Mouse (Mus musculus) A20 (cell line): ENCODE data around the gene Gca.
"Not testable (repeated sequence)": the region's sequence is repeated elsewhere in the genome, so short reads cannot be mapped to it uniquely, and the experiment has no call there.

Source experiments
- DNase-seq: peaks from one replicate; pipeline ENCODE4 v3.0.0-alpha.2; 2011; ENCODE audit warnings: low read depth, low spot score

The Gca gene

DNA sequence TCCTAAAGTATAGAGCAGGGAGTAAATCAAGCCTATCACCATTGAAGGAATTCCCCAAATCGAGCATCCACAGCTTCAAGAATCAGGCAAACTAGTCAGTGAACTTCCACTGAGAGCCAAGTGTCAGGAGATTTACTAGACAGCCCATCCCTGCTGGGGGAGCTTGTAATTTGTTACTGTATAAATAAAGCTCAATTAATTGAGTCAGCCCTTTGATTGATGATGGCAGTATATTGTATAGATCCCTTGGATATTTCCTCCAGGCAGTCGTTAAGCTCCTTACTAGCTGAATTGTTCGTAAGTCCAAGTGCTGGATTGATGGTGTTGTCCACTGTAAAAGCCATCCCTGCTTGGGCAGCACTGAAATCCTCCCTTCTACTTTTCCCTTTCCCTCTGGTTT lies 5.8 kb downstream of the Gca start:
- no peak for DNase-seq

DNA sequence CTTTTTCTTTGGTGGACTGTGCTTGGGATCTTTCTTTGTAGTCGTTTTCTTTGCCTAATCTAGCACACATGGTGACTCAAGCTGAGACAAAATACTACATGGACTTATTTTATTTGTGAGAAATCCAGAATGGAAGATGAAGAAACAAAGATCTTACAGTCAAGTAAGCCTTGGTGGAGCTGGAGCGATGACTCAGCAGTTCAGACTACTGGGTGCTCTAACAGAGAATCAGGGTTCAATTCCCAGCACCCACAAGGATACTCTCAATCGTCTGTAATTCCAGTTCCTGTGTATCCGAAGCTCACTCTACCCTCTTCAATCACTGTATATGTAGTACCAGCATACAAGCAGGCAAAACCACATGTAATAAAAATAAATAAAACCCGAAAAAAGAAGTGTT lies 6.2 kb downstream of the Gca start:
- no peak for DNase-seq

DNA sequence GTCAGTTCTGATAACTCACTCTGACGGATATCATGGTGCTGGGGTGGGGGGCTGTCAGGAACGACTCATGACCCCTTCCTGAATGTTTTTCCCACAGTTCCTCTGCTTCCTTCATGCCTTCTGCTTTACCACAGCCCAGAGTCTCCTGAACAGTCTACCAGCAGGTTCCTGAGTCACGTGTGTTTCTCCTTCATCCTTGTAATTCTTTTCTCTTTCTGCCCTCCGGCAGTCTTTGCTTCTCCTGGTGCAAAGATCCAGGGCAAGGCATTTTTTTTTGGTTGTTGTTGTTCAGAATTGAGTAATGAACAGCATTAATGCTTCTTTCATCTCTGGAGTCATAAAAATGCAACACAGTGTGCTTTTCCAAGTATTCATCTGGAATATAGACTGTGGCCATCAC lies 6.7 kb downstream of the Gca start:
- no peak for DNase-seq

DNA sequence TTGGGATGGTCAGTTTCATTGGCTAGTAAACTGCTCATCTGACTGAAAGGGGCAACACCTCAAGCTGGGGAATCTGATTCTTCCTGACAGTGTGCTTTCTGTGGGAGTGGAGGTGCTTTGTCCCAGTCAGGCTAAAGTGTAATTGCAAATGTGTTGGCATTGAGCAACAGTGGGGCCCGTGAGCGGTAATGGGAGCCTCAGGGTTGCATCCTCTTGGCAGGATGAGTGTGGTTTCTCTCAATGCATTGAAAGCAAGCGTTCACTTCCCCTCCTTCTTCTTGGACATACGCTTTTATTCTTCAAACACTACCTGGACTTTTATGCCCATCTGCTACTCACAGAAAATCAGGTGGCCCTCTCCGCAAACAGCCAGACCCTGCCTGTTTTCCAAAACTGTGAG lies 8.7 kb downstream of the Gca start:
- DNase-seq = no peak

DNA sequence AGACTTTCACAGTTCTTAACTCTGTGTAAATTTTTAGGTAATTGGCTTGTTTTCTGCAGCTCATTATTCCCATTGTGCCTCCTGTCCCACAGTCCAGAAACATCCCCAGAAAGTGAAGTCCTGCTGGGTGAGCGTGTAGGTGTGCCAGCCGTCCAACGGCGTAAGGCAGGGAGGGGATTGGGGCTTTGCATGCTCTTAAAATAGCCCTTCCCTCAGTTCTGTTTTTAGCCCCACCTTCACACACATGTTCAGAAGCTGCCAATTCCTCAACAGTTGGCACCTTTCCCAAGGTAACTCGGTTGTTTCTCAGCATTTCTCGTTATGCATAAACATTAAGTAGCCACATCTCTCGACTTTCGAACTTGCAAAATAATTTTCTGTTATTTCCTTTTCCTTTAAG lies 17.6 kb downstream of the Gca start:
- no peak for DNase-seq

DNA sequence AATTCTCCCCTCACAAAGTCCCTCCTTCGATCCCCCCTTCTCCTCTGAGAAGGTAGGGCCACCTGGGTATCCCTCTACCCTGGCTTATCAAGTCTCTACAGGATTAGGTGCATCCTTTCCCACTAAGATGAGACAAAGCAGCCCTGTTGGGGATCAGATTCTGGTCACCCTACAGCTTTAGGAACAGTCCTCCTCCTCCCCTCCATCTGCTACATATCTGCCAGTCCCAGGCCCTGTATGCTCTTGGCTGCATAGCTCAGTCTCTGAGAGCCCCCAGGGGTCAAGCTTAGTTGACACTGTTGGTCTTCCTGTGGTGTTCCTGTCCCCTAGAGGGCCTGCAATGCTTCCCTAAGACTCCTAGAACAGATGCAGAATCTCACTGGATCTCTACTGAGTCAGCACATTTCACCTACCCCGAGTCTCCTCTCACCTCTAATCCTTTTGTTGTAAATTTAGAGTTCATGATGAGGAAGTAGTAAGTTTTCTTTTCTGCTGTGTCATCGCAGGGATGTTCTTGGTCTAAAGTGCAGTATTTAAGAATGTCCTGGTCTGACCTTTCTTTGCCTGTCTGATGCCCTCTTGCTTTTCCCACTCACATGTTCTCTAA lies 21.0 kb downstream of the Gca start:
- DNase-seq = peak; percentile 58

DNA sequence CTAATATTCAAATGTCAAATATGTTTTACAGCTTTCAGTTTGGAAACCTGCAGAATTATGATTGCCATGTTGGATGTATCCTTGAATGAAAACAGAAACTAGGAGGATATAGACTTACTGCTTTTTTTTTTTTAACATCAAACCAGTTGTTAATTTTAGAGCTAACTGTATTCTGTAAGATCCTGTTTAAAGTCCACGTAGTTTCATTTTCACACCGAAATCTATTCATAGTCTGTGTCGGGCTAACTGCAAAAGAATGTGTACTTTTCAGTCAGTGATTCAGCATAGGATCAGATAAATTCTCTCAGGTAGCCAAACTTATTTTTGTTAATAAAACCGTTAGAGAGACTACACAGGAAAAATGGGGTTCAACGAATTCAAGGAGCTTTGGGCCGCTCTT lies 21.8 kb downstream of the Gca start:
- DNase-seq = peak; percentile 24

DNA sequence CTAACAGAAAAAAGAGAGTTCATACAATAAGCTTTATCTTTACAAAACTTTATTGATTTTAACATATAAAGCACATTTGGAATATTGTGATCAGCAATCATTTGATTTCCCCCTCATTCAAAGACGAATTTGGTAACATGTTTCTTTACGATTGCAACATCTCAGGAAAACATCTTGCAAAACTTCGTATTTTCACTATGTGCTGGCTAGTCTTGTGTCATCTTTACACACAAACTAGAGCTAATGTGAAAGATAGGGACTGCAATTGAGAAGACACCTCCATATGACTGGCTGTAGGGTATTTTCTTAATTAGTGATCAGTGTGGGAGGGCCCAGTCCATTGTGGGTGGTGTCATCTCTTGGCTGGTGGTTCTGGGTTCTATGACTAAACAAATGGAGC lies 42.2 kb downstream of the Gca start:
- no peak for DNase-seq

DNA sequence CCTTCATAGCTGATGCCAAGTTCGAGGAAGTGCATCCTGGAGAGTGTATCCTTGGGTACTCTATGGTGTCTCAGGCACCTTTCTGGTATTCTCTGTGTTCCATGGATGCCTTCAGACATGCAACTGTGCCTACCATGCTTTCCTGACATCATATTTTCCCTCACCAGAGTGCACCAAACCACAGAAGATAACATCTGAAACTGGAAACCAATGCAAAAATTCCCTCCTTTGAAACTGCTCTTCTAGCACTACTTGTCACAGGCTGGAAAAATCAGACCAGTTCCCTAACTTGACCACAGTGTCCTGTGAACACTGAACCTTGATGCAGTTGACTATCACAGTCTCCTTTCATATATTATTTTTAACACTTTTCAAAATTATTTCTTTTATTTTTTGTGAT lies 45.5 kb downstream of the Gca start:
- no peak for DNase-seq

DNA sequence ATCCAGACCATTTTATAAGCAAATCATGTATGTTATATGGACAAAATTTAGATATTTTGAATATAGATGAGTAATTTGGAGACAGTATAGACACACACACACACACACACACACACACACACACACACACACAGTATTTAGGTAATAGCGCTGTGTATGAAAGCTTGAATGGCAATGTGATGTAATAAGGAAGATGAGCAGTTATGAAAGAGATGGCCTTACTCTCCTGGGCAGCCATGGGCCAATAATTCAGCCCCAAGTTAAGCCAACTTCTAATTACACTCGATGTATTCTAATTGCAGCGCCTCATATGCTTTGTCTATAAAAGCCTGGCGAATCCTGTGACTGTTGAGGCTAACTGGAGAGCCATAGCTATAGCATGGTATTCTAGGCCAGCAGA lies 50.3 kb downstream of the Gca start:
- DNase-seq = not testable (repeated sequence)

DNA sequence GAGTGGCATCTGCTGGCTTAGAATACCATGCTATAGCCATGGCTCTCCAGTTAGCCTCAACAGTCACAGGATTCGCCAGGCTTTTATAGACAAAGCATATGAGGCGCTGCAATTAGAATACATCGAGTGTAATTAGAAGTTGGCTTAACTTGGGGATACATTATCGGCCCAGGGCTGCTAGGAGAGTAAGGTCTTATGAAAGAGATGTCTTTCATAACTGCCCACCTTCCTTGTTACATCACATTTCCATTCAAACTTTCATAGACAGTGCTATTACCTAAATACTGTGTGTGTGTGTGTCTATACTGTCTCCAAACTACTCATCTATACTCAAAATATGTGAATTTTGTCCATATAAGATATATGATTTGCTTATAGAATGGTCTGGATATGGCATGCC lies 51.2 kb downstream of the Gca start:
- no peak for DNase-seq

DNA sequence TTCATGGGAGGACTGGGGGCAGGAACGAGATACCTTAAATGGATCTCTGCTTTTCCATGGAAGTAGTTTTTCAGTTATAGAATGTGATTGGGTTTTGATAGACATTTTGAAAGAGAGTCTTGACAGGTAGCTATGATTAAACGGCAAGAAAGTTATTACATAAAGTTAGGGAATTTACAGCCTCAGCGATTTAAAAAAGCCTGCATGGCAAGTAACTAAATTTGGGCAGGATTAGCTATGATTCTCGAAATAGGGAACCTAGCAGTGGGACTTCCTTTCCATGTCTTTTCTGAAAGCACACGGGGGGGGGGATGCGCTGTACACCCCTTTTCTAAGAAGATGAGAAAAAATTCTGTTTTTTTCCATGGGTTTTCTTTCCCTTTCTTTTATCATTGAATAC lies 53.2 kb downstream of the Gca start:
- DNase-seq = no peak

DNA sequence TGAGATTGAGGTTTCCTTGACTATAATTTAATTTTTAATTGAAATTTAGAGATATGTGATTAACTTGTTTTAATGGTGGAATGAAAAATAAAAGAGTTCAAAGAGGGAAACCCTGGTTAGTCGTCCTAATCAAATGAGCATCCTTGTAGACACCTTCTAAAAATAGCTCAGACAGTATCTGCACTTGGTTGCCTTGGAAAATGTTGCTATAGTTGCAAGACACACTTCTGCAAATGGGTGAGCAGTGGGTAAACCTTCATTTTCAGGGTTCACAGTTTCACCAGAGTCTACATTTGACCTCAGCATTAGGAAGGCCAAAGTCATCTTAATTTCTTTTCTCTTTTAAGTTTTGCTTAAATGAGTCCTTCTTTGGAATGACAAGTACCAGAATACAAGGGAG lies 54.3 kb downstream of the Gca start:
- DNase-seq = no peak

DNA sequence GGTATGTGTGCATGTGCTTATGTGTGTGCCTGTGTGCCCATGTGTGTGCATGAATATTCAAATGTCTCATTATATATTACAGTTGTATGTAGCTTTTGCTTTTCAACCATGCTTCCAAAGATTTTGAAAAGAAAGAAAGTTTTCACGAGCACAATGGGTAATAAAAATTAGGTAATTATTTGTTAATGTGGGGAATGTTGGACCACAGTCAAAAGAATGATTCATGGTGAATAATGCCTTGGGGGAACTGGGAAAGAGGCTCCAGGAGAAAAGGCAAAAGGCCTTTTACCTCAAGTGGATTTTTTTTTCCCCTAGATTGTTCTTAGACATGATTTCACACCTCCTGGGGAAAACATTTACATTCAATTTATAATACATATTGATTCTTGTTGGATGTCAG lies 61.9 kb downstream of the Gca start:
- DNase-seq = no peak

DNA sequence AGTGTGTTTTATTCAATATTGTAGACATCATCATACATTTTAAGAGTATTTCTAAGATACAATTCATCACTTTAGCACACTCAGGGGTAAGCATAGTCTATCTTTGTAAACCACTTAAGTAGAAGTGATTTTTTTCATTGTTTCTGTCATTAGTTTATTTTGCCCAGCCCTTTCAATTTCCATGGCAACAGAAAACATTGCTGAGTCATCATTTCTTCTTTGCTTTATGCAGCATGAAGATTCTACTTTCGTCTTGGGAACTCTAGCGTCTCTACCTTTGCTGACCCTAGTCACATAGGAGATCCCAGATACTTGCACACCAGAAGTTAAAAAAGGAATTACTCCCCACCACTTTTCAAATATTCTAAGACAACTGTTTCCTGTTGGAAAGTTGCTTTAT lies 63.6 kb downstream of the Gca start:
- DNase-seq = no peak

DNA sequence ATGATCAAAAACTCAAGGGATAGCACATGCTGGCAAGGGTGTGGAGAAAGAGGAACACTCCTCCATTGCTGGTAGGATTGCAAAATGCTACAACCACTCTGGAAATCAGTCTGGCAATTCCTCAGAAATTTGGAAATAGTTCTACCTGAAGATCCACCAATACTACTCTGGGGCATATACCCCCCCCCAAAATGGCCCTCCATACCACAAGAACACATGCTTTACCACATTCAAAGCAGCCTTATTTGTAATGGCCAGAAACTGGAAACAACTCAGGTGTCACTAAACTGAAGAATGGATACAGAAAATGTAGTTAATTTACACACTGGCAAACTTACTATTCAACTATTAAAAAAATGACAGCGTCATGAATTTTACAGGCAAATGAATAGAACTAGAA lies 66.6 kb downstream of the Gca start:
- no peak for DNase-seq

DNA sequence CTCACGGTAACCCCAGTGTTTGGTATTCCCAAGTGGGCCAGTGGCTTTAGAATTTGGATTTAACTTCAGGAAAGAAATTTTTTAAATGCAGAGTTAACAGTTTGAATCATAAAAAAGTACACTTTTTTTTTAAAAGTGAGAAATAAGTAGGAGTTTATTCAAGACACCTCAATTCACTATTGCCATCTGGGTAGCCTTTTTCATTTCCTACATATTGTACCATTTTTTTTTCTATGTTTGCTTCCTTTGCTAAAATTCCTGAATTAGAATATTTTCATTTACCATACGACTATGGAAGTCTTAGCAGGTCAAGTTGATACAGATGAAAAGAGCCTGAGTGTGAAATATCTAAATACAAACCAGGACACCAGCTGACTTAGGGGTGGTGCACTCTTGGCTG lies 79.0 kb downstream of the Gca start:
- DNase-seq = no peak
